Mouse (Mus musculus) cerebellum, adult 11-12 months (tissue): ENCODE results near the gene Tmem38a.

ENCODE experiments used
- DNase-seq: peaks from one replicate; pipeline ENCODE4 v3.0.0; 2022

Gene Tmem38a

DNA sequence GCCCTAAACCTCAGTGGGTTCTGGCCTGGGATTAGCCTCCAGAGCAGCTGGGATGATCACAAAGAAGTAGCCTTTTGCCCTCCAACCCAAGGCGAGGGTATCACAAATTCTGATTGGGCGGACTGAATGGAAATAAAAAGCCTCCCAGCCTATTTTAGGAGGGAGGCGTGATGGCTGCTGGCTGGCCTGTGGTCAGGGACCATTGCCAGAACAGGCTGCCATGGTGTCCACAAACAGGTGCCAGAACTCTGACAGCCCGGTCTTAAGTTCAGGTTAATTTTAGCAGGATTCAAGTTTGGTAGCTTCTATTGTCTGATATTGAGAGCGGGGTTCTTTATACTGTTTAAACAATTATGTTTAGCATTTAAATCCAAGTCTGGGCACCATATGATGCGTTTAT is 16.0 kb downstream of the Tmem38a start:
- DNase-seq, result peak; percentile 41

DNA sequence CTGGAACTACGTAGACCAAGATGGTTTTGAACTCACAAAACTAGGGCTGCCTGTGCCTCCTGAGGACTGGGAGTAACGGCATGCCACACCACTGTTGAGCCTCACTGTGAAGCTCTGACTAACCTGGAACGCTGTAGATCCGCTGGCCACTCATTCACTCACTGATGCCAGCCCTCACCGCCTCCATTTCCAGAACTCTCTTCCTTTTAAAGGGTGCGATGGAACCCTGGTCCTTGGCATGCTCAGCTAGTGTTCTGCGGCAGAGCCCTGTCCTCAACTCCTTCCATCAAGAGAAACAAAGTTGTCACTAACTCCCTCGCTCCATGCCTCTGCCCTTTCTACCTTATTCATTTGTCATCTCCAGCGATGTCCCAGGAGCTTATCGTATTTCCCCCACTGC is 17.0 kb downstream of the Tmem38a start:
- no peak for DNase-seq

DNA sequence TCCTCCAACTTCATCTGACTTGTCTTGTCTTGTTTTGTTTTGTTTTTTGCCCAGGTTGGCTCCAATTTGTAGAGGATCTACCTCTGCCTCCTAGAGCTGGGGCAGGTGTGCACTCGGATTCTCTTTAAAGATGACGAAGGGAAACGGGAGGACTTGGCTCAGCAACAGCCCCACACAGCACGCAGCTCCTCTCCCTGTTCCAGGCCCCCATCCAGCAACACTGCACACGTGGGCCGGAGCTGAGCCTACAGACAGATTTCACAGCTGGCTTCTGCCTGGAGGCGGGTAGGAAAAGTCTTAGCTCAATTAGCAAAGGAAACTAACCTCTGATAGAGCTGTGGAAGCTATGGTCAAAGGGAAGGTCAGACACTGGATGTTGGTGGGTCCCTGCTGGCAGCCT is 17.4 kb downstream of the Tmem38a start:
- DNase-seq, result no peak

DNA sequence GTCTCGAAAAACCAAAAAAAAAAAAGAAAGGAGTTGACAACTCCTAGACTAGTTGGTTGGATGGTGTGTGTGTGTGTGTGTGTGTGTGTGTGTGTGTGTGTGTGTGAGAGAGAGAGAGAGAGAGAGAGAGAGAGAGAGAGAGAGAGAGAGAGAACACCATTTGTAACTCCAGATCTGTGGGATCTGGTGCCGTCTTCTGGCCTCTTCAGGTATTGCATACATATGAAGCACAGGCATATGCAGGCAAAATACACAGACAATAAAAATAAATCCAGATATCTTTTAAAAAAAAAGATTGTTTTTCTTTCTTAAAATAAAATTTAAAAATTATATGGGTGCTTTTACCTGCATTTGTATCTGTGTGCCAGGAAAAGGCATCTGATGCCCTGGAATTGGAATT is 18.3 kb downstream of the Tmem38a start:
- no peak for DNase-seq
